Mouse (Mus musculus) right cerebral cortex, postnatal 4 days (tissue): ENCODE data around the gene Pax5.

Experiments
- DNase-seq: peaks from one replicate; pipeline ENCODE4 v3.0.0-alpha.2; 2022

Gene Pax5

GRCm38 (mm10) chr4:44535646-44536045, 174.6 kb downstream of the Pax5 start:
- DNase-seq = no peak

DNA sequence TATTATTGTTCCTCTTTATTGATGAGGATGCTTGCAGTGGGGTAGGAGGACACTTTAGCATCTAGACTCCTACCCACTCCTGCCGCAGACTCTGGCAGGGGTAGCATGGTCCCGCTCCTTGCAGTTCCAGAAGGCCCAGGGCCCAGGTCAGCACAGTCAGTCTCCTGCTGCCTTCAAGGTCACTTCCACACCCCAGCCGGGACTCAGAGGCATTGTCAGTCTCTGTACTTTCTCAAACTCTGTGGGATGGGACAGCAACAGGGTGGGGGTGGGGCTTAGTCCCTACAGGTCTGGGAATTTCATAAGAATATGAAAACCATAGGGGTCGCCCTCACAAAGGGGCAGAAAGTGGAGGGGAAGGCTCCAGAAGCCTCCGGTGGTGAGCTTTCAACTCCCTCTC, 177.0 kb downstream of the Pax5 start:
- no peak for DNase-seq

- no peak for DNase-seq
Observed at GRCm38 (mm10) chr4:44532731-44533130, 177.6 kb downstream of the Pax5 start.

GRCm38 (mm10) chr4:44525336-44525735, 185.0 kb downstream of the Pax5 start:
- DNase-seq = no peak

GRCm38 (mm10) chr4:44518923-44519322, 191.4 kb downstream of the Pax5 start:
- DNase-seq = no peak

GRCm38 (mm10) chr4:44513981-44514380, 196.3 kb downstream of the Pax5 start:
- DNase-seq = no peak

- DNase-seq = peak; percentile 43
Observed at GRCm38 (mm10) chr4:44511682-44512081, 198.6 kb downstream of the Pax5 start.

DNA sequence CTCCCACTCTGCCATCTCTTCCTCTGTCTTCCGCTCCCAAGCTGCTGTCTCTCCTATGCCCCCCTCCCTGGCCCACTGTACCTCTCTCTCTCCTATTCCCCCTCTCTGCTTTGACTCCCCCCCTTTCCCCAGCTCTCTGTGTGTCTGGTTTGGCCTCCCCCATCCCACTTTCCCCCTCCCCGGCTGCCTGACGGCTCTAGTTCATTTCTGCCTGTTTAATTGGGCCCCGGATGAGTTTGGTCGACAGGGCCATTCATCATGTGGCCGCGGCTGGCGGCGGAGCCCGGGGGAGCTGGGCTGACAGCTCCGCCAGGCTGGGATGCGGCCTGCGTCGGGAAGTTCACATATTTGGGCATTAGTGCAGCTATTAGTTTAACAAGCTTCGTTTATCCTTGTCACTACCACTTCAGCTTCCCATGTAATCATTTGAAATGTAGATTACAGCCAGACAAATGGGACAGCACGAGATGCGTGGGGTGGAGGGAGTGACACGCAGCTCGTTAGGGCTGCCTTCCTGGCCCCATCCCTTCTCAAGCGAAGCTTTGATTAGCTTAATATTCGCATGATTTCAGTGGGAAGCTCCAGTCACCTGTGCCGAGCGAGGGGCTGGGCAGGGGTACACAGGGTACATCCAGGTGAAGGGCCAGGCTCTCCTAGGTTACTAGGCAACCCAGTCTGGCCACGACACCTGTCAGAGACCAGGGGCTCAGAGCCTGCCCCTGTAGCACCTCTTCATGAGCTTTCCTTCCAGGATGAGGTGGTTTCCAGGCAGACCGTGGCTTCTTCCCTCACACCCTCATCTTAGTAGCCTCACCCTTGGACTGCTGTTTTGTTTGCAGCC, 201.7 kb downstream of the Pax5 start:
- peak; percentile 13 for DNase-seq

DNA sequence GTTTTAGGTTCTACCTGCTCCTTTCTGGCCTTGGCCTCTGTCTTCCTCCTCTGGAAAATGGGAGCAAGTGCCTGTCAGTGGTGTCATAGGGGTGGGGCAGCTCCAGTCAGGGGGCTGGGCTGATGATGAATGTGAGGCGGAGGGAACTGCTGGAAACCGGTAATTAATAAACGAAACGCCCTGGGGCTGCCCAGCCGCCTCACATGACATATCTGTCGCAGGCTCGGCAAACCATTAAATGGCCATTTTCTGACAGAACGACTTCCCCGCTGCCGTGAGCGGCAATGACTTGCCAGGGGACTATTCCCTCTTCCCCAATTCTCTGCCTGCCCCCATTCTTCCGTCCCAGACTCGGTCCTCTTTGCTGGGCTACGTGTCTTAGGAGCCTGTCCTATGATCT, 202.4 kb downstream of the Pax5 start:
- DNase-seq = no peak

DNA sequence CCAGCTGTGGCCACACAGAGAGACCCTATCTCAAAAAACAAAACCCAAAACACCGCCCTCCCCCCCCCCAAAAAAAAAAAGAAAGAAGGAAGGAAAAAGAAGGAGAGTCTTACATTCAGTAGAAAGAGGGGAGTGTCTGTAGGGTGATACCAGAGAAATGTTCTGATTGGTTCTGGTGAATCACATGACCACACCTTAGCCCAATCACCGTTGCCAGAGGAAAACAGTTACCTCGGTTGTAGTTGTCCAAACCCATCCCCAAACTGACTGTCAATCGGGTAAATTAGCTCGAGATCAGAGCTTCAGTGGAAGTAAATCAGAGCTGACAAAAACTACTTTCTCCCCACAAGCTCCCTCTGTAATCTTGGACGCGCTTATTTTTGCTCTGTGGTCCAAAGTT, 205.3 kb downstream of the Pax5 start:
- no peak for DNase-seq

DNA sequence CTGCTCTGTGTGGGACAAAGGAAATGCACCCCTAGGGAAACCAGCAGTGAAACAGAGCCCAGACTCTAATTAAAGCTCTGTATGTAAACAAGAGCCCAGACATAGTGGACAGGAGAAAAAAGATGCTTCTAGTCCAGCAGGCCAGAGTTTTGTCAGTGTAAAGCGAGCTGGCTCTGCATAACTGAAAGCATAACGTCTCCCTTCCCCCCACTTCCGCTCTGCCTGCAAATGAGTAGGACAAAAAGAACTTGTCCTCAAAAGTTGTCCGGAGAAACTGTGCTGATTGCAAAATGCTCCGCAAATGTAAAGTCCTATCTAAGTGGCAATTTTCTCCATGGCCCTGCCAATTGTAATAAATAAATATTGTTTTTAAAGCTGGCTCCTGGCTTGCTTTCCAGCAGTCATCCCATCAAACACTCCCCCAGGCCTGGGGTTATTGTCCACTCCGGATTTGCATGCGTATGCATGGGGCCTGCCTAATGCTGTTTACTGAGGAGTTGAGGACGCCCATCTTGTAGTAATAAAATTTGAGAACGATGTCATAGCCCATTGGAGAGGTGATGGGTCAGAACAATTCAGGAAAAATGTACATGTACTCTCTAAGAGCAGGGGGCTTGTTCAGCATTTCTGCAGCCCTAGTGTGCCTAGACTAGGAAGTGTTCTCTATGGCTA, 208.0 kb downstream of the Pax5 start:
- no peak for DNase-seq

DNA sequence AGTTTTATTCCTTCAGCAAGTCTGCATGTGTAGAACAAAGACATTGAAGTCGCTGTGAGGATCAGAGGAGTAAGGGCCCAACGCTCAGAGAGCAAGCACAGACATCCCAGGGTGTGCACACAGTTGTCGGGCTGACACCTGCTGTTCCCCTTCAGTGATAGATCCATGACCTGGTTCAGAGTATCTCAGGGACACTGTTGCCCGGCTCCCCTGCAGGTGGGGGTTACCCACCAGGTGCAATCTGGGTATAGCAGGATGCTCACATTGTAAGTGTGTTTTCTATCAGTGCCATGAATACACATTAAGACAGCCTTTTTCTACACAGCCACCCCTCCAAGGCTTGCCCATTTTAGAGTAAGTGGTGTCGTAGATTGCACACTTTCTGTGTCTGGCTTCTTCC, 212.1 kb downstream of the Pax5 start:
- no peak for DNase-seq

- no peak for DNase-seq
Observed at GRCm38 (mm10) chr4:44495836-44496235, 214.5 kb downstream of the Pax5 start.

DNA sequence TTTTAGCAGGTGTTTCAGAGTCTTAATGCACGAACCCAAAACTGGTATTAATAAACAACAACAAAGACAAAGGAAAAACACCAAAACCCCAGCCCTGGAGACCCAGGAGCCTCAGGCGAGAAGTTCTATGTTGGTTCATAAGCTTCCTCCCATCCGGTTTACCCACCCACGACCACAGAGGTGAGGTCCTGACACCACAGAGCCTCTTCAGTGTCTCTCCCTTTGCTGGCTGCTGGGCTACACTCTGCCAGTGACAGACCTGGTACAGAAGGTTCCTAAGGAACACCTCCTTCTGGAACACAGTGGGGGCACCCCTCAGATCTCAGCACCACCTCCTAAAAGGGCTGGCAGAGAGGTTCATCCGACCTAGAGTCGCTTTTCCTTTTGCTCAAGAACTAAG, 216.5 kb downstream of the Pax5 start:
- no peak for DNase-seq

DNA sequence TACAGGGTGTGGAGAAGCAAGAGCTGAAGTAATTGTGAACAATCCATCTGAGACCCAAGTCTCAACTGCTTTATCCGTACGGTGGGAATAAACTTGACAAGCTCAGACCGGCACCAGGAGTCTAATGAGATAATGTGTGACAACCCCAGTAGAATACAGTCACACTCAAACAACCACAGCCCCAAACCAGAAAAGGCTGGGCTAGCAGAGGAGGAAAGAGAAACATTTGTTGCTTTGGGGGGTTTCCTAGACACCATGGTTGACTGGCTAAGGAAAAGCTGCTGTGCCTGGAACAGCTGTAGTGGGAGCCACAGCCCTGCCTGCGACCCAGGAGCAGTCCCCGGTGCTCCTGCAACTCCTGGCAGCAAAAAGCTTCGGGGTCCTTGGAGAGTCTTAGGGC, 219.4 kb downstream of the Pax5 start:
- no peak for DNase-seq

- no peak for DNase-seq
Observed at GRCm38 (mm10) chr4:44488702-44489101, 221.6 kb downstream of the Pax5 start.

DNA sequence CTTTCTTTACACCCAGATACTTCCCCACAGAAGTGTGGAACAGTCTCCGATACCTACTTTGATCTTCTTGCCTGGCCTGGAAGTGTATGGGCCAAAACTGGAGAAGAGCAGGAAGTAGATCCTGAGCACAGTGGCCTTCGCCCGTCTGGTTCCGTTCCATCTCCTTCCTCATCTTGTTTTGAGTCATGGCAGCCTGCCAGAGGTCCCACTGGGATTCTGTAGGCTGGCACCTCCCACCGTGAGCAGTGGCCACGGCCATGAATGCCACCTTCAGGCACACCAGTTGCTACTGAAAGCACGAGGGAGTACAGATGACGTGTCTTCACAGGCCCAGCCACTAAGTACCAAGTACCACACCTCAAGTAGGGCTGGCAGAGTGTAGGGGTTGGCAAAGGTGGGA, 222.1 kb downstream of the Pax5 start:
- no peak for DNase-seq

- no peak for DNase-seq
Observed at GRCm38 (mm10) chr4:44482851-44483250, 227.4 kb downstream of the Pax5 start.

- no peak for DNase-seq
Observed at GRCm38 (mm10) chr4:44479755-44480154, 230.5 kb downstream of the Pax5 start.
